Mouse (Mus musculus) lung, embryonic 14.5 days (tissue): ENCODE measurements at regions not wholly inside any gene's neighbourhood (a gene's known extent, or its start where the extent isn't known, plus 50 kb on each side); places are given as distances from the start of the nearest gene placed in this dataset.

ENCODE experiments used
- ATAC-seq: fragments of 200-750 bp; cut with Nextera tagmentation; 2 replicates; pipeline ENCODE4 v1.8.0; 2017; ENCODE audit warnings: mild to moderate bottlenecking, moderate TSS enrichment, moderate library complexity; ENCODE audit not compliant: insufficient read depth
- DNase-seq: peaks from one replicate; pipeline ENCODE4 v3.0.0-alpha.2; 2015
- H3K27ac ChIP-seq: fragments of 300-500 bp; sonication (generic); 2 replicates; pipeline ENCODE4 v1.5.1; 2014; ENCODE audit warnings: low read depth, mild to moderate bottlenecking, moderate library complexity
- H3K27me3 ChIP-seq: fragments of 300-500 bp; sonication (generic); 2 replicates; pipeline ENCODE4 v1.6.1; 2014; ENCODE audit warnings: low read length, control low read depth; ENCODE audit not compliant: insufficient read depth
- H3K36me3 ChIP-seq: fragments of 300-500 bp; sonication (generic); 2 replicates; pipeline ENCODE4 v1.6.1; 2014; ENCODE audit warnings: control low read depth; ENCODE audit not compliant: insufficient read depth
- H3K4me1 ChIP-seq: fragments of 300-500 bp; sonication (generic); 2 replicates; pipeline ENCODE4 v1.6.1; 2014; ENCODE audit warnings: antibody characterized with exemption, control low read depth; ENCODE audit not compliant: insufficient read depth
- H3K4me2 ChIP-seq: fragments of 300-500 bp; sonication (generic); 2 replicates; pipeline ENCODE4 v1.6.1; 2014; ENCODE audit warnings: mild to moderate bottlenecking
- H3K4me3 ChIP-seq: fragments of 300-500 bp; sonication (generic); 2 replicates; pipeline ENCODE4 v1.5.1; 2014; ENCODE audit warnings: low read depth, low read length
- H3K9ac ChIP-seq: fragments of 300-500 bp; sonication (generic); 2 replicates; pipeline ENCODE4 v1.6.1; 2014
- H3K9me3 ChIP-seq: fragments of 300-500 bp; sonication (generic); 2 replicates; pipeline ENCODE4 v1.6.1; 2016; ENCODE audit warnings: low read depth, low read length, control low read depth
- CTCF ChIP-seq: IDR thresholded peaks from 2 replicates; pipeline ENCODE4 v1.5.1; 2016; ENCODE audit warnings: antibody characterized with exemption, low read depth
- WGBS: fragments of 180-500 bp; shearing (Covaris S2); extraction: QIAGEN DNeasy Blood & Tissue Kit; methylation state at CpG from one replicate; pipeline ENCODE4 v1.1.7; 2014; 5-methylcytosine and 5-hydroxymethylcytosine counted together

DNA sequence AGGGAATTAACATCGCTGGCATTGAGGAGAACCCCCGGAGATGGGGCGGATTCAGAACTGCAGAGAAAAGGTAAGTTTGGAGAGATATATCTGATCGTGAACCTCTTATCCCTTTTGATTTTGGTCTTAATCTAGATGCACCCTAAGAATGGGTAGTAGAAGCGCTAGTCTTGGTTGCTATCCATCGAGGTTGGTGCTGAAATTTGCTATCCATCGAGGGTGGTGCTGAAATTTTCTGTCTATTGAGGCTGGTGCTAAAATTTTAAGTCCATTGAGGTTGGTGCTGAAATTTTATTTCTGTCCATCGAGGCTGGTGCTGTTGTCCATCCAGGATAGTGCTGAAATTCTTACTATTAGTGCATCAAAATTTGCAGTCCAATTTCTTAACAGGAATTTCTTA, 80.4 kb downstream of the Scgb1b3 start:
- no peaks in the 10 kb centered on the region for H3K27me3 ChIP-seq
- H3K36me3 ChIP-seq = no peaks in the 10 kb centered on the region
- ATAC-seq (no peak), DNase-seq (peak; percentile 10)
- H3K9me3 ChIP-seq = peaks cover 5% of the 10 kb centered on the region; the same call in 1 of the 2 replicates
- 49% methylated on average over 8 of the region's 8 CpGs for WGBS
- no peak overlapping the region for H3K4me3 ChIP-seq
- H3K9ac ChIP-seq = no peak overlapping the region
- H3K4me1 ChIP-seq = no peaks in the 10 kb centered on the region
- H3K4me2 ChIP-seq = no peak overlapping the region
- no peak overlapping the region for H3K27ac ChIP-seq
- TF ChIP-seq CTCF = no peak
